Mouse (Mus musculus) forebrain, embryonic 14.5 days (tissue): ENCODE data around the gene Vmn2r82. TPM values are rescaled to one million over a fixed set of nuclear protein-coding genes. Genes with fewer than 3 reads are reported as not detected.

Experiments used
- polyA plus RNA-seq: library from polyadenylated mRNA; unstranded; fragments of >200 nt; fragmentation: Nextera tagmentation; extraction: Ambion mirVana; gene quantifications from 2 replicates; pipeline ENCODE4 v1.2.1, GENCODE M21; 2014

The Vmn2r82 gene
- polyA plus RNA-seq, 1 experiment from 2014 or later = not detected

Other genes with a start within 250 kb of the Vmn2r82 start
- not detected in 2 replicates for gene Vmn2r80, start 207.8 kb upstream of the Vmn2r82 start, polyA plus RNA-seq
- gene Vmn2r81, start 108.8 kb upstream of the Vmn2r82 start, polyA plus RNA-seq = not detected in 2 replicates
- gene Vmn2r83, start 112.2 kb downstream of the Vmn2r82 start, polyA plus RNA-seq = not detected in 2 replicates
- gene Plpp2, start 177.3 kb downstream of the Vmn2r82 start, polyA plus RNA-seq = 9.4 and 12.5 TPM in 2 replicates
- gene Mier2, start 198.7 kb downstream of the Vmn2r82 start, polyA plus RNA-seq = 35.3 and 43.7 TPM in 2 replicates
- gene Theg, start 230.8 kb downstream of the Vmn2r82 start, polyA plus RNA-seq = not detected in 2 replicates